Mouse (Mus musculus): ENCODE data around the gene Hepacam2. TPM values are rescaled to one million over a fixed set of nuclear protein-coding genes. Genes with fewer than 3 reads are reported as not detected.
"Not testable (repeated sequence)": the region's sequence is repeated elsewhere in the genome, so short reads cannot be mapped to it uniquely, and the experiment has no call there.

Hepacam2 gene
- polyA plus RNA-seq, 1 experiment from 2014 or later: 0.11 TPM

DNA sequence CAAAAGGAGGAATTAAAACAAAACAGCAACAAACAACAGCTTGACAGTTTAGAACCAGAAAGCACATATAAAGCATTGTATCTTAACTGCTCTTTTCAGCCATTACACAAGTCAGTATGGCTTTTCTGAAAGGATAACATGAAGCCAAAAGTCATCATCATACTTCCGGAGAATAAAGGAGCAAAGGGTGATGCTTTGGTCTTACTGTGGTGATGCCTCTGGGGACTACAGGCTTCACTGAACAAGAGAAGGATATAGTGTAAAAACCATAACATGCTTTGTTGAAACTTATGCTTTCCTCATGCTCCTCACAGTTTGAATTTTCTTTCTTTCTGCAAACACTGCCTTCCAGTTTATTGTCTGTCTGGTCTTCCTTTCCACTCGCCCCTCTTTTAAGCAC lies 34.5 kb downstream of the Hepacam2 start:
- no peak for ATAC-seq (ENCODE audit: insufficient number of reproducible peaks, insufficient read depth, low FRiP score, low TSS enrichment, low read depth)
- no peaks in the 10 kb centered on the region for H3K4me1 ChIP-seq
- H3K4me2 ChIP-seq: no peak overlapping the region
- no peaks in the 10 kb centered on the region for H3K27me3 ChIP-seq
- H3K27ac ChIP-seq: no peak overlapping the region
- WGBS: 76% methylated on average over 2 of the region's 2 CpGs
- H3K36me3 ChIP-seq: no peaks in the 10 kb centered on the region
- no peak overlapping the region for H3K4me3 ChIP-seq
- H3K9ac ChIP-seq: no peak overlapping the region
- no peaks in the 10 kb centered on the region for H3K9me3 ChIP-seq

DNA sequence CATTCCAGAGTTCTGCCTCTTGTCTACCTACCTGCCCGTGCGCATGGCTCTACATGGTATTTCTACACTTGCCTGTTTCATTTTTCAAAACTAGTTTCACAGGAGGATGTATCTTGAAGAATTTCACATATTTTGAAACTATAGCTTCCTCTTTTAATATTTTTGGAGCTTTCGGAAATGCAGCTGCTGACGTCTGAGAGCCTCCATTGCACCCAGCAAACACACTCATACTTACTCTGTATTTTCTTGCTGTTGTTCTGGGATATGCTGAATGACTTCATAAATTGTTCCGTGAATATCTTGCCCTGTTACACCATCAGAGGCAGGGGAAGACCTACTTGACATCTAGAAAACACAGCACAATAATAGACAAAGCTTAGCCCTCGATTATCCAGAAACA lies 35.1 kb downstream of the Hepacam2 start:
- ATAC-seq (ENCODE audit: insufficient number of reproducible peaks, insufficient read depth, low FRiP score, low TSS enrichment, low read depth): no peak
- WGBS: 73% methylated on average over 6 of the region's 6 CpGs

DNA sequence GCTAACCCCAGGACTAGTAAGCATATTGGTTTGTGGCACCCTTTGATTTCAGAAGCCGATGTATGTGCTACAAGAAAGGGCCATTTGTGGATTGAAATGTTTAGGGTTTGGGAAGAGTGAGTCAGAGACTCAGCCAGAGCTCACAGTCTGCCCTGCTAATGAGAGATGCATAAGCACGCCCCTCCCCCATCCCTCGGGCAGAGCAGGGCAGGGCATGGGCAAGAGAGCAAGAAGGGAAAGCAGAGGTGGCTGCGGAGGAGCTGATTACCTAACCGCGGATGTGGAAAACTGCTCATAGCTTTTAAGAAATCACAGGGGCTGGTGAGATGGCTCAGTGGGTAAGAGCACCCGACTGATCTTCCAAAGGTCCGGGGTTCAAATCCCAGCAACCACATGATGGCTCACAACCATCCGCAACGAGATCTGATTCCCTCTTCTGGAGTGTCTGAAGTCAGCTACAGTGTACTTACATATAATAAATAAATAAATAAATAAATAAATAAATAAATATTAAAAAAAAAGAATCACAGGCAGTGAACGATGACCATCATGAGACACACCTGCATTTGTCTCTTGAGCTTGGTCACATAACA lies 42.1 kb downstream of the Hepacam2 start:
- no peak for ATAC-seq (ENCODE audit: insufficient number of reproducible peaks, insufficient read depth, low FRiP score, low TSS enrichment, low read depth)
- Histone ChIP-seq H3K4me2 (no peak overlapping the region), H3K4me3 (no peak overlapping the region), H3K36me3 (no peaks in the 10 kb centered on the region), H3K9me3 (no peaks in the 10 kb centered on the region), H3K4me1 (no peaks in the 10 kb centered on the region), H3K27me3 (no peaks in the 10 kb centered on the region), H3K9ac (no peak overlapping the region), H3K27ac (no peak overlapping the region)
- 76% methylated on average over 11 of the region's 11 CpGs for WGBS

More for the DNA sequence above, 35.1 kb downstream of the Hepacam2 start:
- Histone ChIP-seq H3K27me3 (no peaks in the 10 kb centered on the region), H3K4me3 (no peak overlapping the region), H3K9ac (no peak overlapping the region), H3K9me3 (no peaks in the 10 kb centered on the region), H3K36me3 (no peaks in the 10 kb centered on the region), H3K27ac (no peak overlapping the region), H3K4me1 (no peaks in the 10 kb centered on the region), H3K4me2 (no peak overlapping the region)

GRCm38 (mm10) chr6:3454421-3454820 lies 43.7 kb downstream of the Hepacam2 start:
- no peak overlapping the region for H3K27ac ChIP-seq
- 45% methylated on average over 5 of the region's 5 CpGs for WGBS
- H3K4me3 ChIP-seq: no peak overlapping the region
- no peaks in the 10 kb centered on the region for H3K9me3 ChIP-seq
- no peak for ATAC-seq (ENCODE audit: insufficient number of reproducible peaks, insufficient read depth, low FRiP score, low TSS enrichment, low read depth)
- no peak overlapping the region for H3K4me2 ChIP-seq
- no peaks in the 10 kb centered on the region for H3K27me3 ChIP-seq
- no peaks in the 10 kb centered on the region for H3K4me1 ChIP-seq
- H3K9ac ChIP-seq: no peak overlapping the region
- H3K36me3 ChIP-seq: no peaks in the 10 kb centered on the region

DNA sequence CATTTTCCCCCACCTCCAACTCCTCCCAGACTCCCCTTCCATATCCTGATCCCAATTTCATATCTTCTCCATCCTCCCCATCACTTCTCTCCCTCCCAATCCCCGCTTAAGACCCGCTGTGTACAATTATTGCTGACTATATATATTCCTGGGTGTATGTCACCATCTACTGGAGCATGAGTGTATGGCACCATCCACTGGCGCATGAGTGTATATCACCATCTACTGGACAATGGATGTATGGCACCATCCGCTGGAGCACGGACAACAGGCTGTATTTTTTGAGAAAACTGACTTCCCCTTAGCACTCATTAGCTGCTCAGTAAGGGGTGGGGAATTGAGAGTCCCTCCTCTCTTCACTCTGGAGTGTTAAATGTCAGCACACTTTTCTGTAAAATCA lies 50.7 kb downstream of the Hepacam2 start:
- 4% methylated on average over 5 of the region's 5 CpGs for WGBS
- ATAC-seq (ENCODE audit: insufficient number of reproducible peaks, insufficient read depth, low FRiP score, low TSS enrichment, low read depth): no peak

DNA sequence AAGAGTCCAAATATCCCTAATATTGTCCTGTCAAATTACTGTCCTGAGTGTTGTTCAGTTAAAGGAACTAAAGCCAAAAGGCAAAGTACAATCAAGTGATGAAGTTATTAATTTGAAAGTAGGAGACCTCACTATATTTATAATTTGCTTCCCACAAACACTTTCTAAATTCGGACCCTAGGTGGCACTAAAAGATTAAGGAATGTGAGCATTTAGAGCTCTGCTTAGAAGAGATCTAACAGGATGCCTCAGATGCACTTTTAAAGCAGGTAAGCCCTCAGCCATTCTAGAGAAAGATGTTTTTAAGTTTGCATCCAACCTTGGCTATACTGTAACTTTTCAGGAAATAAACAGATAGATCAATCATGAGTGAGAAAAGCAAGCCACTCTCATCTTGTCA lies 54.2 kb downstream of the Hepacam2 start:
- WGBS: 20% methylated on average over 1 of the region's 1 CpGs
- ATAC-seq (ENCODE audit: insufficient number of reproducible peaks, insufficient read depth, low FRiP score, low TSS enrichment, low read depth): no peak
- H3K4me1 ChIP-seq: no peaks in the 10 kb centered on the region
- no peaks in the 10 kb centered on the region for H3K9me3 ChIP-seq
- no peaks in the 10 kb centered on the region for H3K36me3 ChIP-seq
- no peak overlapping the region for H3K4me2 ChIP-seq
- no peak overlapping the region for H3K4me3 ChIP-seq
- H3K27ac ChIP-seq: no peak overlapping the region
- no peaks in the 10 kb centered on the region for H3K27me3 ChIP-seq
- no peak overlapping the region for H3K9ac ChIP-seq

More for the DNA sequence above, 50.7 kb downstream of the Hepacam2 start:
- no peaks in the 10 kb centered on the region for H3K36me3 ChIP-seq
- no peak overlapping the region for H3K27ac ChIP-seq
- H3K9me3 ChIP-seq: no peaks in the 10 kb centered on the region
- H3K9ac ChIP-seq: no peak overlapping the region
- no peak overlapping the region for H3K4me3 ChIP-seq
- H3K4me2 ChIP-seq: no peak overlapping the region
- H3K4me1 ChIP-seq: no peaks in the 10 kb centered on the region
- H3K27me3 ChIP-seq: no peaks in the 10 kb centered on the region

DNA sequence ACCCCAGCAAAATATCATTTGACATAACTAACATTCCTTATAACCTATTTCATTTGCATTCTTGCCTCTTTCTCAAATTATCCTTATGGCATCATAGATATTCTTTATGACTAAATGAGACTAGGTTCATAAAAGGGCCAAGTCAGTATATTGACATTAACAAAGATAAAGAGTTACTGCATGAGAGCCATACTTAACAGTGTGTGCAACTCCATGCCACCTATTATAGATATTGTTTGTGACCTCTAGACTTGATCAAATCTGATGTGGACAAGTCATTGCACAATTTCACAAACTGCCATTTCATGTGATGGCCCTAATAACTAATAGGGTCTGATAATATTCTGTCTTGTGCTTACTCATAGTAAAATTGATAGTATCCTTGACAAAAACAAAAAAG lies 62.0 kb downstream of the Hepacam2 start:
- Histone ChIP-seq H3K27ac (no peak overlapping the region), H3K4me1 (no peaks in the 10 kb centered on the region), H3K9me3 (no peaks in the 10 kb centered on the region), H3K27me3 (no peaks in the 10 kb centered on the region), H3K4me3 (no peak overlapping the region), H3K4me2 (no peak overlapping the region), H3K36me3 (no peaks in the 10 kb centered on the region), H3K9ac (no peak overlapping the region)
- no peak for ATAC-seq (ENCODE audit: insufficient number of reproducible peaks, insufficient read depth, low FRiP score, low TSS enrichment, low read depth)

DNA sequence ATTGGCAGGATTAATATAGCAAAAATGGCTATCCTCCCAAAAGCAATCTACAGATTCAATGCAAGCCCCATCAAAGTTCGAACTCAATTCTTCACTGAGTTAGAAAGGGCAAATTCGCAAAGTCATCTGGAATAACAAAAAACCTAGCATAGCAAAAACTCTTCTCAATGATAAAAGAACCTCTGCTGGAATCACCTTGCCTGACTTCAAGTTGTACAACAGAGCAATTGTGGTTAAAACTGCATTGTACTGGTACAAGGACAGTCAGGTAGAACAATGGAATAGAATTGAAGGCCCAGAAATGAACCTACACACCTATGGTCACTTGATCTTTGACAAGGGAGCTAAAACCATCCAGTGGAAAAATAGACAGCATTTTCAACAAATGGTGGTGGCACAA lies 67.1 kb downstream of the Hepacam2 start:
- ATAC-seq (ENCODE audit: insufficient number of reproducible peaks, insufficient read depth, low FRiP score, low TSS enrichment, low read depth); H3K4me3 ChIP-seq; H3K4me2 ChIP-seq; H3K27me3 ChIP-seq; H3K4me1 ChIP-seq; H3K27ac ChIP-seq; H3K36me3 ChIP-seq; H3K9me3 ChIP-seq; H3K9ac ChIP-seq: not testable (repeated sequence)
- 84% methylated on average over 2 of the region's 2 CpGs for whole genome bisulfite sequencing

GRCm38 (mm10) chr6:3427047-3427446 lies 71.1 kb downstream of the Hepacam2 start:
- no peaks in the 10 kb centered on the region for H3K36me3 ChIP-seq
- no peaks in the 10 kb centered on the region for H3K9me3 ChIP-seq
- no peak for ATAC-seq (ENCODE audit: insufficient number of reproducible peaks, insufficient read depth, low FRiP score, low TSS enrichment, low read depth)
- no peaks in the 10 kb centered on the region for H3K4me1 ChIP-seq
- H3K27ac ChIP-seq: no peak overlapping the region
- WGBS: 76% methylated on average over 1 of the region's 1 CpGs
- H3K27me3 ChIP-seq: no peaks in the 10 kb centered on the region
- H3K4me3 ChIP-seq: no peak overlapping the region
- no peak overlapping the region for H3K9ac ChIP-seq
- no peak overlapping the region for H3K4me2 ChIP-seq

DNA sequence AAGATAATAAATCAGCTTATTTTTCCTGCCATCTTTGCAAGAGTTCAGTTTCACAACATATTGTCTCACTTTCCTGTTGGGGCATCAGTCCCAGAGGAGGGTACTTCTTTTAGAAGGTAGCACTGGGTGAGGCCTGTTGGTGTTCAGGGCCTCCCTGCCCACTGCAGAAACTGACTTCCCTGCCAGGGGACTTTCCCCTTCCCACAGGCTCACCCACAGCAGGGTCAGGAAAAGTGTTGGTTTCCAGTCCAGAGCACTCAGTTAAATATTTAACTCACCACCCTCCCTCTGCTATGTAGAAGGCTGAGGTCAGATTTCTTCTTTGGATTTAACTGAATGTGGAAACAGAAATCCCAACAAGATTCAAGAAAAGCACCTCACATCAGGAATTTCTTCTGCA lies 72.8 kb downstream of the Hepacam2 start:
- H3K36me3 ChIP-seq; H3K4me1 ChIP-seq; H3K4me3 ChIP-seq; H3K27ac ChIP-seq; H3K27me3 ChIP-seq; ATAC-seq (ENCODE audit: insufficient number of reproducible peaks, insufficient read depth, low FRiP score, low TSS enrichment, low read depth); H3K4me2 ChIP-seq; H3K9ac ChIP-seq; H3K9me3 ChIP-seq: not testable (repeated sequence)

GRCm38 (mm10) chr6:3424613-3425277 lies 73.4 kb downstream of the Hepacam2 start:
- 52% methylated on average over 1 of the region's 4 CpGs for WGBS
- H3K27me3 ChIP-seq; H3K36me3 ChIP-seq; H3K9me3 ChIP-seq; H3K9ac ChIP-seq; H3K4me2 ChIP-seq; H3K27ac ChIP-seq; ATAC-seq (ENCODE audit: insufficient number of reproducible peaks, insufficient read depth, low FRiP score, low TSS enrichment, low read depth); H3K4me1 ChIP-seq; H3K4me3 ChIP-seq: not testable (repeated sequence)

Data from embryonic facial prominence, embryonic 13.5 days (tissue).